Mouse (Mus musculus) embryo, embryonic 11.5 days (tissue): ENCODE data around the gene Fam102a.

Experiments used
- DNase-seq: peaks from one replicate; pipeline ENCODE4 v3.0.0-alpha.2; 2012; ENCODE audit warnings: low read depth, low spot score

The Fam102a gene

DNA sequence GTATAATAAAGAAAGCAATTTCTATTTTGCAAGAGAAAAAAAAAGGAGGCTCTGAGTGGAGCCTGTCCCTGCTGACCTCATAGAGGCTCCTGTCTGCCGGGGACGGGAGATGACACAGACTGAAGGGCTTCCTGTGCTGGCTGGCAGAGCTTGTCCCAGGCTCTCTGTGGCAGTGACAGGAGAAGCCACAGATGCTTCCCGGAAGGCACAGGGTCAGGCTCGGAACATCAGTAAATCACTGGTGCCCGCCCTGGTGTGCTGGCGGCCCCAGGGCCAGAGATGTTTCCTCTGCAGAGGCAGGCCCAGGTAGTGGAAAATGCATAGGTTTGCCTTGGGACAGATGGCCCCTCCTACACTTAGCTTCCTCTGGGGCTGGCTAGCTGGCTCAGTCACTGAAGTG is 20.8 kb upstream of the Fam102a start:
- no peak for DNase-seq

DNA sequence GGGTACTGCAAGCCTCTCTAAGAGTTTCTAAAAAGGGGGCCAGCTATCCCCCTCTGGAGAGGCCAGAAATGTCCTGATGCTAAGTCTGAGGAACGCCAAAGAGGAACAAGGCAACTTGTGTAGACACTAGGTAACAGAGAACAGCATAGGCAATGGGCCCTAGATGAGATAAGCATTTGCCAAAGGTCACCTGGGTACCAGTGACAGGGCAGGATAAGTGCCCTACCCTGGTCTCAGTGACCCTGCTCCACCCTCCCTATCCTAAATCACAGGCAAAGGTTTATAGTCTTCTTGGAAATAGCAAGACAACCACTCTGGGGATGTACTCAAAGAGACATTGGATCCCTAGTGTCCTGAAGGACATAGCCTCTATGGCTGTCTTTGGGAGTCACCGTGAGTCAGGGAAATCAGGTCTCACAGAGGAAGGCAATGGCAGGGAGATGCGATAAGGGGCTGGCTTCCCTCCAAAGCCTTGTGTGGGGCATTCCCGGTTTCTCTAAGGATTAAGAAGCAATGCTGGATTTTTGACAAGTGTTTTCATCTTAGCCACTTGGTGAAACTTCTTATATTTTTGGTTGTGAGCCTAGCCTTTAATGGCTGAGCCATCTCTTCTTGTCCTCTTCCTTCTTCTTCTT is 17.8 kb upstream of the Fam102a start:
- DNase-seq = no peak

DNA sequence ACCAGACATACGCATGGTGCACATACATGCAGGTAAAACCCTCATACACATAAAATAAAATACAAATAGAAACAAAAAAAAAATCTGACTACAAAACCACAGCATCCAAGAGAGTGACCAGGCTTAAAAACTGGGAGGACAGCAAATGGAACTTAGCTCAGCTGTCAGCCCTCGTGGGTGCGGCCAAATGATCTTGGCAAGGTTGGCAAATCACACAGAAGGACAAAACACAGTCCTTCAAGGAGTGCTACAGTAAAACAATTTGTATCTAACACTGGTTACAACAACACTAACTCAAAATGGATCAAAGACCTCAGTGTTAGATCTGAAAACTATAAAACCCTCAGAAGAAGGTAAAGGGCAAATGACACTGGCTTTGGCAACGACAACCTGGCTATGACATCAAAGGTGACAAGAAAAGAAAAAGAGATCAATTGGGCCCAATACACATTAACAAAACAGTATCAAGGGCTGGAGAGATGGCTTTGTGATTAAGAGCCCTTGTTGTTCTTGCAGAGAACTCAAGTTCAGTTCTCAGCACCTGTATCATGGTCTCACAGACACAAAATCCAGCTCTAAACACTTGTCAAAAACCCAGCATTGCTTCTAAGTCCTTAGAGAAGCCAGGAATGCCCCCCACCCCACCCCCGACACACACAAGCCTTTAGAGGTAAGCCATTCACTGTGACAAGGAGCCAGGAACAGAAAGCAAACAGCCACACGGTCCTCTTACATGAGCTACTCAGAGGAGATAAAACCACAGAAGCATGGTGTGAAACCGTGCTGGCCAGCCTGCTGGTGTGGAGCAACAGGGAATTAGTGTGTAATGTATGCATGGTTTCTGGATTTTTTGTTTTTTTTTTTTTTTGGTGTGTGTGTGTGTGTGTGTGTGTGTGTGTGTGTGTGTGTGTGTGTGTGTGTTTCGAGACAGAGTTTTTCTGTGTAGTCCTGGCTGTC is 14.8 kb upstream of the Fam102a start:
- DNase-seq = no peak

DNA sequence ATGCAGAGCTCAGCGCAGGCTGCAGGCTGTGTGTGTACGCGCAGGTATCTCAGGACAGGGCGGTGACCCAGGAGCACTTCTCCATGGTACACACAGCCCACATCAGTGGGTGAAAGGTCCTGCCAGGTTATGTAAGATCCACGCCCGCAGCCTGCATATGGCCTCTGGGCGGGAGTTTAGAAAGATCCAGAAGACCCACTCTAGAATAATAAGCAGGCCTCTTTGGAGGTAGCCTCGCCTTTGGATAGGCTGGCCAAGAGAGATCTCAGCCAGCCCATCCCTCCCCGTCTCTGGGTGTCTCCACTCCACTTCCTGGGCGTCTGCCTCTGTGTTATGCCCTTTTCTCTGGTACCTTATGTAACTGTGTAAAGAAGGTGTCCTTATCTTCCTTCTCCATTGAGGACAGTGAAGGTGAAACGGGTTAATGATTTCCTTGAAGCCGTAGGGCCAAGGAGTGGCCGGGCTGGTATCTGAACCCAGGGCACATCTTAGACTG is 10.5 kb upstream of the Fam102a start:
- no peak for DNase-seq

DNA sequence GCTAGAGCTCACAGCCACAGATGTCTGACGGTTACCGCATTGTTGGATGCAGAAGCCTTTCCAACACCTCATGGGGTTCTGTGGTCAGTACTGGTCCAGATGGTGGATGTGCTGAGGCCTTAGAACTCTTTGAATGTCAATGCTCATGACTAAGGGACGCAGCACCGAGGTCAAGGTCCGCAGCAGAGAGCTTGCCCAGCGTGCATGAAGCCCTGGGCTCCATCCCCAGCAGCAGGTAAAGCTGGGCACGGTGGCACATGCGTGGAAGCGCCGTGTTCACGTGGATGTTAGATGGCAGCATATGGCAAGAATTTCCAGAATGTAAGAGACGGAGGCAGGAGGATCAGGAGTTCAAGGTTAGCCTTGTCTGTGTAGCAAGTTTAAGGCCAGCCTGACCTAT is 9.3 kb upstream of the Fam102a start:
- no peak for DNase-seq

DNA sequence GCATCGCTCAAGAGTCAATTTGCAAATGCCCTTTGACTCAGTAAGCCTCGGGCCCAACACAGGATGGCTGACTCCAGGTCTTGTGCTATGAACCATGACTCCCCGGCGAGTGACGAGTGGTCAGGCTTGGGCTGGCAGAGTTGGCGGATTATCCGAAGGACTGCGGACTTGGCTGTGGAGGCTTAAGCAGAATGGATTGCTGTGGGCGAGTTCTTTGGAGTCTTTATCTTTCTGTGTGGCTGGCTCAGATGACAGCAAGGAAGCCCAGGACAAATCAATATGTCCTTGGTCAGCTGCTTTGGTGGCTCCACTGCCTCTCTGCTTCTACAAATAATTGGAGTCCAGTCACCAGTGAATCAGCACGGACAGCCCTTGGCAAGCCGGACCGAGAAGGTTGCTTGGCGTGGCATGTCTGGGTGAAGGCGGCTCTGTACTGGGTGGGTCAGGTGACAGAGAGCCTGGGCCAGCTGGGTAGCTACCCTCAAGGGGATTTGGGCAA is 7.6 kb upstream of the Fam102a start:
- DNase-seq = no peak

DNA sequence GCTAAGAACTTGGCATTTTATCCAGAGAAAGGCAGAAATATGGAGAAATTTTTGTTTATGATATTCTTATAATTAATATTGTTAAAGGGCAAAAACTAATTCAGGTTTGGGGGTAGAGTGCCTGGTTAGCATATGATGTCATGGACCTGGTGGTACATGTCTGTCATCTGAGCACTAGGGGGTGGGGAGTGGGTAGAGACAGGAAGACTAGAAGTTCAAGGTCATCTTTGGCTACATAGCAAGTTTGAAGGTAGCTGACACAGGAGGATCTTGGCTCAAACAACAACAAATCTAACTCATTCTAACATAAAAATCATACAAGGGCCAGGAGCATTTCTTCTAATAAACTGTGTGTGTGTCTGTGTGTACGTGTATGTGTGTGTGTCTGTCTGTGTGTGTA is 6.8 kb upstream of the Fam102a start:
- no peak for DNase-seq

DNA sequence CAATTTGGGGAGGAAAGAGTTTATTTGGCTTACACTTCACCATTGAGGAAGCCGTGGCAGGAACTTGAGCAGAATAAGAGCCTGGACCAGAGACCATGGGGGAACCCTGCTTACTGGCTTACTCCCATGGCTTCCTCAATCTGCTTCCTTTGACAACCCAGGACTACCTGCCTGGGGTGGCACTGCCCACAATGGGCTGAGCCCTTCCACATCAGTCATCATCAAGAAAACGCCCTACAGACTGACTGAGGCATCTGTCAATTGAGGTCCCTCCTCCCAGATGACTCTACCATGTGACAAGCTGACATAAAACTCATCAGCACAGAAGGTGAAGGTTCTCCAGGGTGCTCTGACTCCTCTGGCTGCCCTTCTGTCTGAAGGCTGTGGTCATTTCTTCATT is 4.7 kb upstream of the Fam102a start:
- DNase-seq = no peak

DNA sequence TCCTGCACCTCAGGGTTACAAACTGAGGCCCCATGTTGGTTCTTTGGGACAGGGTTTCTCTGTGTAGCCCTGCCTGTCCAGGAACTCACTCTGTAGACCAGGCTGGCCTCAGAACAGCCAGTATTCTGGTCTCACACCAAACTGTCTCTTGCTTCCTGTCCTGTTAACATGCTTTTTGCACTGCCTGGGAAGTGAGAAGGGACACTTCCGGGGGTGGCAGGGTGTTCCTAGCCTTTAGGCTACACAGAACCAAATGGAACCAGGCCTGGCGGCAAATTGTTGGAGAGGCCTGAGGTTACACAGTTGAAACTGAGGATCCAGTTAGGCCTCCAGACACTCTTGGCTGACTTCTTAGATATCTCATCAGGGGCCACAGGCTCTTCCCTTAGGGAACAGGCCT is 2.0 kb upstream of the Fam102a start:
- no peak for DNase-seq

DNA sequence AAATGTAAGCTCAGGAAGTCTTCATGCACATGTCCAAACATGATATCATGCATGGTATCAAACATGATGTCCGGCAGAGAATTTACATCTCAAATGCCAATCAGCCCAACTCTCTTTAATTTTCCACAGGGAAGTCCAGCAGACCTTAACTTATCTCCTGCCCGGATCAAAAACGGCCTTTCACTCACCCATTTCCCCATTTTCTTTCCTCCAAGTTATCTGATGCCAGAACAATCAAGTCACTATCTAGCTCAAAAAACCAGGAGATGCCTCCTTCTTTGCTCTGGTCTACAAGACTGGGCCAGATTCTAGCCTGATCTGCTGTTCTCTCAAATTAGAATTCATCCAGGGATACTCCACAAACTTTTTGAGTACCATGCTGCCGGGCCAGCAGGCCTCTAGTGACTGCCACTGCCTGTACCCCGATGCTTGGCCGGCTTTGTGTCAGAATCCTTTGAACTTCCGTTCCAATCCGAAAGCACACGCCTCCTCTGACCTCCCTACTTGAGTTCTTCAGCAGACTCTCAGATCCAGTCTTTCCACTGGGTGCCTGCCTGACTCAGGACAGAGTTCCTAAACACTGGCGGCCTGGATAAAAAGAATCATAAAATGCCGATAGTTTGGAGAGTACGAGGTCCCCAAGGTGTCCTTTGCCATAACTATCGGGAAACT is 935 bp upstream of the Fam102a start:
- peak; percentile 45 for DNase-seq

DNA sequence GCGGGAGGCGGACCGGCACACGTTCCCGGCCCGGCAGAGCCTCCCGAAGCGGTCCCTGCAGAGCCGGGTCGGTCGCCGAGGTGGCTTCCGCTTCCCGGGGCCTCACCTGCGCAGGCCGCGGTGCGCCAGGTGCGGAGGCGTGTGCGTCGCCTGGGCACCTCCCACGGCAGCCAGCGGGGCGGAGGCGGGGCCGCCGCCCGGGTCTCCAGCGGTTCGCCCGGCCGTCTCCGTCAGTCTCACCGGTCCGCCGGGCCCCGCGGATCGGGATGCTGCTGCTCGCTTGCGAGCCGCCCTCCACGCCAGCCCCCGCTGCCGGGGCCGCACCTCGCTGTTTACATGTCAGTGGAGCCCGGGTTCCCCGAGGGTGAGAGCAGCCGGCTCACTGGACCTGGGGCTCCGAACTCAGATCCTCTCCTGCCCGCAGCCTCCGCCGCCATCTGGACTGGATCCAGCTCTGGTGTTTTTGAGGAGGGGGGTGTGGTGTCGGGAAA is 414 bp downstream of the Fam102a start:
- DNase-seq = no peak

DNA sequence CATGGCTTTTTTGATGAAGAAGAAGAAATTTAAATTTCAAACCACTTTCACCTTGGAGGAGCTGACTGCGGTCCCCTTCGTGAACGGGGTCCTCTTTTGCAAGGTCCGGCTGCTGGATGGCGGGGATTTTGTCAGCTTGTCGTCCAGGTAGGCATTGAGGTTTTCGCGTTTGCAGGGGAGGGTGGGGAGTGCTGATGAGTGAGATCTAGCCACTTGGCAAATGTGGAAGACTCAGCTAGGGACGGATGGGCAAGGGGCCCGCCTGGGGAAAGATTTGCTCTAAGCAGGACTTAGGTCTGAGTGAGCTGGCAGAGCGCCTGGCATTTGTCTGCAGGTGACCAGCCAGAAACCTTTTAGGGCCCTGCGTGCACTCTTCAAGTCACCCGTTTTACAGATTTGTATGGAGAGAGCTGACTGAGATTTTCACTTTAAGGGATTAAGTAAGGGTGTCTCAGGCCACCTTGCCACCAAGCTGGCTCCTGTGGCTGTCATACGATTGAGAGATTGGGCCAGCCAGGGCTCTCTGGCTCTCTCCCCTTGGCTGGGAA is 1.0 kb downstream of the Fam102a start:
- DNase-seq = no peak

DNA sequence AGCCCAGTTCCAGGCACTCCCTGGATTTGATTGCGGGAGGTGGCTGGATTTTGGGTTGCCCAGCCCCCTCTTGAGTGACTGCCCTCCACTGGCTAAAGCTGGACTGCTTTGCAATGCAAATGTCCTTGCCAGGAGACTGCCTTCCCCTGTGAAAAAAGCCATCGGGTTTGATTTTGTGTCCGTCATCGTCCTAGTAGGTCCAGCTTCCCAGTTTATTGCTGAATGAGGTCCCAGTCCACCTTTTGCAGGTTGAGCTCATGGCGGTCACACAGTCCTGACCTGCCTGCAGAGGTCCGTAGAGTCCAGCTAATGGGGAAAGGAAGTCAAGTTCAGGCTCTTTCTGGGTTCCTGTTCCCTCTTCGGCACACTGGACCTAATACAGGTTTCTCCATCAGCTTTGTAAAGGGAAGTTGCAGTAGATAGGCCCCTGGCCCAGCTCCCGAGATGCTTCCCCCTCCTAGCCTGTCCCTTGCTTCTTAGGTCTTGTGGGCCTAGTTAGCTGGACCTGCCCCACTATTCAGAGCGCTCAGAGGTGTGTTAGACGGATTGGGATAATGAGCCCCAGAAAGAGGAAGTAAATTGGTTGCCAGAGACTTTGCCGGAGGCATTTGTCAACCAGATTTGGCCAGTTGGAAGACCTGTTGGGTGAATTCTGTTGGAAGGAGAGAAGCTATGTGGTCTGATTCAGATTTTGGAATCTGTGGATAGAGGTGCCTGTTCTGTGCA is 1.7 kb downstream of the Fam102a start:
- no peak for DNase-seq

DNA sequence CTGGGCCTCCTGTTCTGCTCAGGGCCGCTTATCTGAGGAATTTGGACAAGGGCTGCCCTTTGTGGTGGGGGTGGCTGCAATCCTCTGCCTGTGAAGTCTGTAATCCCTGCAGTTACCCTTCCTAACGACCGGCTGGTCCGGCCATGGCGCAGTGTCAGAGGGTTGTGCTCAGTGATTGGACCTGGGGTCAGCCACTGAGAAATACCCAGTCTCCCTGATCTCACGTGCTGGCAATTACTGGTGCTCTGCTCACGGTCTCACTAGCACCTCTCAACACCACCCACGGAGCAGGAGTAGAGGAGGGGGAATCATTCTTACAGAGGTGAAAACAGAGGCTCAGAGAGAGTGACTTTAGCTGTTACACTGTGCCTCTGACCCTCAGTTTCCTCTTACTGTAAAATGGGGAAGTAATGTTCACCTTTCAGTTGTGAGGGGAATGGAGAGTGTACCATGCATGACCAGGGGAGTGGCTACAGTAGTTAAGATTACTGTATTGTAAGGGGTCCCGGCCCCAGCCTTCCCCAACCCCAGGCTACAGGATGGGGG is 2.3 kb downstream of the Fam102a start:
- DNase-seq = no peak

DNA sequence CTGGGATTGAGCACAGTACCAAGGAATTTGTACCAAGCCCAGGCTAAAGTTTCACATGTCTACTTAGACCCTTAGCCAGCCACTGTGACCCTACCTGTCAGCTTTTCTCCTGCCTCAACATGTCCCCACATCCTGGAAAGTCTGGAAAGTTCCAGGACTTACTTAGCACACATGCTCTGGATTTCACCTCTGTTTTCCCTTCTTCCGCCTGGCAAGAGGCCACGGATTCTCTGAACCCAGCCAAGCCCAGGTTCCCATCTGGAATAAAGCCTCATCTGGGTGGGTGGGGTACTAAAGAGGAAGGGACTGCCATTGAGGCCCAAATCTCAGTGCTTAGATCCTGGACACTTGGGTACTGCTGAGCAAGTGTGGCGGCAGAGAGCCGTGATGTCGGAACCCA is 2.8 kb downstream of the Fam102a start:
- no peak for DNase-seq

DNA sequence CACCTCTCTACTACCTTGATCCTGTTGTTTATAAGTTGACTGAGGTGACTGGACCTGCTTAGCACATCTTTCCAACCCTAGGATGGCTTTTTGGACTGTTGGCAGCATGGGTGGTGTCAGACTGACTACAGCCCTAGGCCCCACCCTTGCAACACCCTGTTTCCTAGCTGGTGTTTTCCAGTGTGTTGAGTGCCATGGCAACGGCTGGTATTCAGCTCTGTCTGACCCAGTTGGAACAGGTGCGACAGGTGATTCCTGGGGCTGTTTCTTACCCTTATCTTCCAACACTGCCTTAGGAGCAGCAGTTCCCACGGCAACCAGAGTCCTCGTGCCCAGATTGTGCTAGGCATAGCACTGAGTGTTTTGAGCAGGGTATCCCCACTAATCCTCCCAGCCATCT is 3.3 kb downstream of the Fam102a start:
- DNase-seq = no peak

DNA sequence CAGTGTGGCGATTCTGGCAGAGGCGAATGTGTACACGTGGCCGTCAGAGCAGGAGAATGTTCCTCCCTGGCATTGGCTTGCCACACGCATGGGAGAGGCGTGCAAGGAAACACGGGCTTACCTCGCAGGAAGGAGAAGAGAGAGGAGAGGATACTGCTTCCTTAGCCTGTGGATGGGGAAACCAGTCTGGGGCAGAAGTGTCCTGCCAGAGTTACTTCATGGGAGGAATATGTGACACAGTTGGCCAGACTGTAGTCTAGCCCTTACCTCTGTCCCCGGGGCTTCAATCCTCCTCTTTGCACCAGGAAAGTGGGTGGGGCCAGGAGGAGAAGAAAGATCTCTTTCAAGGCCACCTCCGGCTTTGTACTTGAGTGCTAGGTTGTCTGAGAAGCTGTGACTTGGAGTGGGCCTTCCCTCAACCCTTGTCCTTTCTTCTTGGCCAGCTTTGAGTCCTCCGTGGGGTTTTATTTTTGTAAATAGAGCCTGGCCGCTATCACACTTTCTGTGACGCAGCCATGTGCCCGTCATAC is 4.4 kb downstream of the Fam102a start:
- no peak for DNase-seq

DNA sequence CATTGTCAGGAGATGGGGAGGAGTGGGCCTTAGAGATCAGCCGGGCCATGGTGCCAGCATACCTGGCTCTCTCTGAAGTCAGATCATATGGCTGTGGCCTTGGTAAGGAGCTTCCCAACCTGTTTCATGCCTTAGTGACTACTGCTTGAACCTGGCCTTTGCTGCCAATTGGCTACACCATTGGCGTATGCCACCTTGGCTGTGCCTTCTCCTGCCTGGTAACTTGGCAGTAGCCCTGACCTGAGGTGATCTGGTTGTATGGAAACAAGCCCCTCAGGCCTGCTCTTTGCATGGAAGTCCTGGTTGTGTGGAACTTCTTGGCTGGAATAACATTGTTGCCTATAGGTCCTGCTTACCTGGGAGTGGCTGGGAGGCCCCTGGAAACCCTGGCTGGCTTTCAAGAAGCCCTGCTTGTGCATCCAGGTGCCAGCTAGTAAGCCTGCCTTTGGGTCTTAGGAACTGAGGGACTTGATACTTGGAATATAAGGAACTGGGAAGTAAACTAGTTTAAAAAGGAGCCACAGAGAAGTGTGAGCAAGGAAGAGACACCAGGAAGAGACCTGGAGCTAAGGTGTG is 6.3 kb downstream of the Fam102a start:
- no peak for DNase-seq

DNA sequence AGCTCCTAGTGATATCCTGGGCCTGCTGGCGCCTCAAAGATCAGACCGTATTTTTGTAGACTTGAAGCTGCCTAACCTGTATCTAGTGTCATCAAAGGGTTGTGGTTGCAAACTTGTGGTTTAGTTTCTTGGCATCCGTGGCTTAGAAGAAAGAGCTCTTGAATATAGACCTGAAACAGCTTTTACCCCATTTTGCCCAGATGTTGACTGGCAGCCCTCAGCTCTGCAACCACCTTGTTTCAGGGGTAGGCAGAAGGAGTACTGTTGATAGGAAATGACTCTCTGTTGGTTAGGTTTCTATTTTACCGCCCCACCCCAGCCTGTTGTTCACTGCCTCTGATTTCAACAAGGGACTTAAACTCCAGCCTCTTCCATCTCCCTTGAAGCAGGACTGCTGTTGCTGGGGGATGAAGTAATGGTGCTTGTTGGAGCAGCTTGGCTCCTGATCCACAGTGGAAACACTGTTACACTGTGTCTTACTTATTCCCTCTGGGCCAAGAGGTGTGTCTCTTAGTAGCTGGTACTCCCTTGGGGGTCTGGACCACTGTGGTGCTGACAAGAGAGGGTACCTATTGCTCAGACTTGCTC is 6.9 kb downstream of the Fam102a start:
- no peak for DNase-seq

DNA sequence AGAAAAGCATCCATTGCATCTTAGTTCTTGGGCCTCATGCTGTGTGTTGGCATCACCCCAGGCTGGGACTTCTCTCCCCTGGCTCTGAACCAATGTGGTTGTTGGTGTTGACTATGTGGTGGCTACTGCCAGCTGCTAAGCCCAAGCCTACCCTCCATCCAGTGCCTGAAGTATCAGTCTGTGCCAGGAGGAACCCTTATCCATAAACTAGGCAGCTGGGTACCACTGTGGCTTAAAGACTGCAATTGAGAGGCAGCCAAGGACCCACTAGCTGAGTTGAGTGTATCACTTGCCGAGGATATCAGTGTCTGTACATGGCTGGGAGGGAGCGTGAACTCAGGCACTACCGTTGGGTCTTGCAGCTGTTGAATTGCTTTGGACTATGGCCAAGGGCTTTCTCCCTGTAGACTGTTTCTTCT is 7.9 kb downstream of the Fam102a start:
- no peak for DNase-seq
